Mouse (Mus musculus) neural tube, embryonic 14.5 days (tissue): Measurements from ENCODE around the gene Cpsf6. TPM values are rescaled to one million over a fixed set of nuclear protein-coding genes. Genes with fewer than 3 reads are reported as not detected.
A peak's percentile ranks its signal among the peaks of the same experiment; 100 is the strongest.

ENCODE experiments used
- ATAC-seq: fragments of 200-750 bp; cut with Nextera tagmentation; 2 replicates; pipeline ENCODE4 v1.8.0; 2017; ENCODE audit warnings: low read depth, mild to moderate bottlenecking, moderate TSS enrichment, moderate library complexity
- H3K27ac ChIP-seq: fragments of 300-500 bp; sonication (generic); 2 replicates; pipeline ENCODE4 v1.5.1; 2014; ENCODE audit warnings: low read depth, mild to moderate bottlenecking, control low read depth, low read length, moderate library complexity, mixed read lengths
- H3K27me3 ChIP-seq: fragments of 300-500 bp; sonication (generic); 2 replicates; pipeline ENCODE4 v1.6.1; 2014; ENCODE audit warnings: low read length; ENCODE audit not compliant: control insufficient read depth, insufficient read depth
- H3K36me3 ChIP-seq: fragments of 300-500 bp; sonication (generic); 2 replicates; pipeline ENCODE4 v1.6.1; 2014; ENCODE audit warnings: low read length, mixed read lengths; ENCODE audit not compliant: control insufficient read depth, insufficient read depth
- H3K4me1 ChIP-seq: fragments of 300-500 bp; sonication (generic); 2 replicates; pipeline ENCODE4 v1.6.1; 2014; ENCODE audit warnings: low read length; ENCODE audit not compliant: control insufficient read depth, insufficient read depth
- H3K4me2 ChIP-seq: fragments of 300-500 bp; sonication (generic); 2 replicates; pipeline ENCODE4 v1.6.1; 2014; ENCODE audit warnings: mild to moderate bottlenecking, low read depth, low read length, control low read depth
- H3K4me3 ChIP-seq: fragments of 300-500 bp; sonication (generic); 2 replicates; pipeline ENCODE4 v1.5.1; 2014; ENCODE audit warnings: low read depth, low read length, control low read depth, mixed read lengths
- H3K9ac ChIP-seq: fragments of 300-500 bp; sonication (generic); replicated peaks from 2 replicates; pipeline ENCODE4 v1.6.1; 2014; ENCODE audit warnings: low read depth, mild to moderate bottlenecking, control low read depth, low read length, mixed read lengths
- H3K9me3 ChIP-seq: fragments of 300-500 bp; sonication (generic); 2 replicates; pipeline ENCODE4 v1.6.1; 2016; ENCODE audit warnings: low read length; ENCODE audit not compliant: control insufficient read depth
- WGBS: fragments of 180-500 bp; shearing (Covaris S2); extraction: QIAGEN DNeasy Blood & Tissue Kit; methylation state at CpG from one replicate; pipeline ENCODE4 v1.1.7; 2014; 5-methylcytosine and 5-hydroxymethylcytosine counted together
- polyA plus RNA-seq: library from polyadenylated mRNA; unstranded; fragments of >200 nt; fragmentation: Nextera tagmentation; extraction: Ambion mirVana; gene quantifications from 2 replicates; pipeline ENCODE4 v1.2.1, GENCODE M21; 2014

The Cpsf6 gene
- 180 and 203 TPM in 2 replicates for polyA plus RNA-seq

GRCm38 (mm10) chr10:117379908-117380307, at the start of gene Cpsf6:
Gene Cpsf6, minus strand, starts transcription at chr10:117380015.
- H3K27me3 ChIP-seq, result no peaks in the 10 kb centered on the region; the same call in 1 of the 2 replicates
- no peaks in the 10 kb centered on the region for H3K36me3 ChIP-seq
- no peak within 1 kb of the TSS for H3K4me3 ChIP-seq
- no peak within 1 kb of the TSS for H3K27ac ChIP-seq
- 90% methylated on average over 6 of the region's 6 CpGs for WGBS
- ATAC-seq, result no peak
- no peak within 1 kb of the TSS for H3K4me2 ChIP-seq
- H3K9ac ChIP-seq, result no peak within 1 kb of the TSS
- H3K4me1 ChIP-seq, result peaks cover 4% of the 10 kb centered on the region; the same call in 1 of the 2 replicates
- no peaks in the 10 kb centered on the region for H3K9me3 ChIP-seq

GRCm38 (mm10) chr10:117426615-117426969, 46.8 kb upstream of the Cpsf6 start:
- ATAC-seq, result no peak
- no peaks in the 10 kb centered on the region for H3K9me3 ChIP-seq
- WGBS, result 87% methylated on average over 1 of the region's 1 CpGs
- no peak overlapping the region for H3K27ac ChIP-seq
- no peak overlapping the region for H3K4me3 ChIP-seq
- no peak overlapping the region for H3K9ac ChIP-seq
- H3K36me3 ChIP-seq, result no peaks in the 10 kb centered on the region
- peaks cover 3% of the 10 kb centered on the region; the same call in 1 of the 2 replicates for H3K4me1 ChIP-seq
- H3K4me2 ChIP-seq, result no peak overlapping the region
- no peaks in the 10 kb centered on the region for H3K27me3 ChIP-seq

GRCm38 (mm10) chr10:117425907-117426614, 46.2 kb upstream of the Cpsf6 start:
- 27% methylated on average over 11 of the region's 11 CpGs for WGBS
- H3K27ac ChIP-seq, result peak overlapping the region; percentile 60; the same call in 1 of the 2 replicates
- no peak overlapping the region for H3K4me2 ChIP-seq

GRCm38 (mm10) chr10:117425013-117425412, 45.2 kb upstream of the Cpsf6 start:
- H3K4me2 ChIP-seq, result no peak overlapping the region
- H3K4me3 ChIP-seq, result no peak overlapping the region
- WGBS, result over 99% methylated on average over 5 of the region's 5 CpGs
- H3K36me3 ChIP-seq, result no peaks in the 10 kb centered on the region
- H3K9me3 ChIP-seq, result no peaks in the 10 kb centered on the region
- H3K9ac ChIP-seq, result no peak overlapping the region
- no peak for ATAC-seq
- no peaks in the 10 kb centered on the region for H3K27me3 ChIP-seq
- H3K4me1 ChIP-seq, result peaks cover 3% of the 10 kb centered on the region; the same call in 1 of the 2 replicates
- no peak overlapping the region for H3K27ac ChIP-seq

More at GRCm38 (mm10) chr10:117425907-117426614, 46.2 kb upstream of the Cpsf6 start:
- H3K4me3 ChIP-seq, result no peak overlapping the region
- no peaks in the 10 kb centered on the region for H3K36me3 ChIP-seq
- peak; percentile 74 for ATAC-seq
- H3K9me3 ChIP-seq, result no peaks in the 10 kb centered on the region
- no peak overlapping the region for H3K9ac ChIP-seq
- H3K27me3 ChIP-seq, result no peaks in the 10 kb centered on the region
- H3K4me1 ChIP-seq, result peaks cover 3% of the 10 kb centered on the region; the same call in 1 of the 2 replicates

GRCm38 (mm10) chr10:117424146-117424905, 44.5 kb upstream of the Cpsf6 start:
- ATAC-seq, result no peak

DNA sequence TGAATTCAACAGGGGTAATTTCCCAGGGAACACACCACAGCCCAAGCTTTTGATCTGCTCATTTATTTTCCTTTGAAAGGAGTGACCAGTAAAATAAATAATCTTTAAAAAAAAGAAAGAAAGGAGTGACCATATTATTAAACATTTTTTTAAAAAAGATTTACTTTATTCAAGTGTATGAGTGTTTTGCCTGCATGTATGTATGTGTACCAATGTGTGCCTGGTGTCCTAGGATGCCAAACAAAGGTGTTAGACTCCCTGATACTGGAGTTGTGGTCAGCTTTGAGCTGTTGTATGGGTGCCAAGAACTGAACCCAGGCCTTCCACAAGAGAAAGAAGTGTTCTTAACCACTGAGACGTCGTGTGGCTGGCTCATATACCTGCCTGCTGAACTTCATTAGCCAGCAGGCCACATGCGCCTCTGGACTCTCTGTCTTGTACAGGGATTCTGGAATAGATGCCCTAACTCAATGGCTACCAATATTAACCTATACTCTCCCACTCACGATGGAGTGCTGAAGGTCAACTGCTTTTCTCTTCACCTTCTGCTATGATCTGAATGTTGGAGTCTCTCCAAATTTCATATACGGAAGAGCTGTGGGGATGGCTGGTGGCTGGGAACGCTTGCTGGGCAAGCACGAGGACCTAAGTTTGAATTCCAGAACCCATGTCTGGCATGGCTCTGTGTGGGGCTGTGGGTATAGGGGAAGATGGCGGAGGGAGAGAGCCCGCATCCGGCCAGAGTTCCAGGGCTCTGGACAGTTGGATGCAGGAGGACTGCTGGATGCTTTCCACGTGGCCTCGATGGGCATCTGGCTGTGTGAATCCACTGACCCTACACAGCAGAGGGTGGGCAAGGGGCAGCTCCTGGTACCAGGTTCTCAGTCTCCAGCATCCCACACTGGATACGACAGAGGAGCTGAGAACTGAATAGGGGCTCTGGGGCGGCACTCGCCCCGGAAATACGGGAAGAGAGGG, 43.5 kb upstream of the Cpsf6 start:
- WGBS, result 90% methylated on average over 17 of the region's 17 CpGs
- no peak for ATAC-seq
- H3K4me2 ChIP-seq, result no peak overlapping the region
- H3K4me3 ChIP-seq, result no peak overlapping the region
- peaks cover 3% of the 10 kb centered on the region; the same call in 1 of the 2 replicates for H3K4me1 ChIP-seq
- no peak overlapping the region for H3K9ac ChIP-seq
- no peaks in the 10 kb centered on the region for H3K36me3 ChIP-seq
- H3K27me3 ChIP-seq, result no peaks in the 10 kb centered on the region
- H3K27ac ChIP-seq, result no peak overlapping the region
- H3K9me3 ChIP-seq, result no peaks in the 10 kb centered on the region

More at GRCm38 (mm10) chr10:117424146-117424905, 44.5 kb upstream of the Cpsf6 start:
- peaks cover 3% of the 10 kb centered on the region; the same call in 1 of the 2 replicates for H3K4me1 ChIP-seq
- H3K27me3 ChIP-seq, result no peaks in the 10 kb centered on the region
- no peak overlapping the region for H3K4me3 ChIP-seq
- no peak overlapping the region for H3K27ac ChIP-seq
- H3K36me3 ChIP-seq, result no peaks in the 10 kb centered on the region
- H3K9me3 ChIP-seq, result no peaks in the 10 kb centered on the region
- no peak overlapping the region for H3K9ac ChIP-seq
- H3K4me2 ChIP-seq, result no peak overlapping the region
- WGBS, result 82% methylated on average over 3 of the region's 3 CpGs

- Histone ChIP-seq H3K4me1 (peaks cover 5% of the 10 kb centered on the region; the same call in 1 of the 2 replicates), H3K9ac (no peak overlapping the region), H3K4me2 (no peak overlapping the region), H3K4me3 (no peak overlapping the region), H3K9me3 (no peaks in the 10 kb centered on the region), H3K27me3 (no peaks in the 10 kb centered on the region), H3K36me3 (no peaks in the 10 kb centered on the region), H3K27ac (no peak overlapping the region)
- no peak for ATAC-seq
- 81% methylated on average over 6 of the region's 6 CpGs for WGBS
These were observed 42.5 kb upstream of the Cpsf6 start for GRCm38 (mm10) chr10:117422174-117422808.
